Mouse (Mus musculus) limb, embryonic 13.5 days (tissue): ENCODE data around the gene Ptcd3. TPM values are rescaled to one million over a fixed set of nuclear protein-coding genes. Genes with fewer than 3 reads are reported as not detected.

Experiments
- ATAC-seq: fragments of 200-750 bp; cut with Nextera tagmentation; 2 replicates; pipeline ENCODE4 v1.8.0; 2017; ENCODE audit warnings: low read depth, moderate number of reproducible peaks, moderate TSS enrichment; ENCODE audit not compliant: low FRiP score
- H3K27ac ChIP-seq: fragments of 300-500 bp; sonication (generic); 2 replicates; pipeline ENCODE4 v1.5.1; 2015; ENCODE audit warnings: inconsistent platforms, mild to moderate bottlenecking, moderate library complexity
- H3K27me3 ChIP-seq: fragments of 300-500 bp; sonication (generic); 2 replicates; pipeline ENCODE4 v1.6.1; 2015; ENCODE audit warnings: mild to moderate bottlenecking, inconsistent platforms
- H3K36me3 ChIP-seq: fragments of 300-500 bp; sonication (generic); 2 replicates; pipeline ENCODE4 v1.6.1; 2015; ENCODE audit warnings: inconsistent platforms, mild to moderate bottlenecking, moderate library complexity
- H3K4me1 ChIP-seq: fragments of 300-500 bp; sonication (generic); 2 replicates; pipeline ENCODE4 v1.6.1; 2015; ENCODE audit warnings: inconsistent platforms
- H3K4me2 ChIP-seq: fragments of 300-500 bp; sonication (generic); replicated peaks from 2 replicates; pipeline ENCODE4 v1.6.1; 2015; ENCODE audit warnings: inconsistent platforms, mild to moderate bottlenecking, moderate library complexity
- H3K4me3 ChIP-seq: fragments of 300-500 bp; sonication (generic); 2 replicates; pipeline ENCODE4 v1.5.1; 2015; ENCODE audit warnings: moderate library complexity, mild to moderate bottlenecking, inconsistent platforms
- H3K9ac ChIP-seq: fragments of 300-500 bp; sonication (generic); 2 replicates; pipeline ENCODE4 v1.6.1; 2015; ENCODE audit warnings: mild to moderate bottlenecking, inconsistent platforms
- H3K9me3 ChIP-seq: fragments of 300-500 bp; sonication (generic); 2 replicates; pipeline ENCODE4 v1.6.1; 2016; ENCODE audit warnings: inconsistent platforms
- WGBS: fragments of 180-500 bp; shearing (Covaris S2); methylation state at CpG from one replicate; pipeline ENCODE4 v1.1.7; 2015; 5-methylcytosine and 5-hydroxymethylcytosine counted together
- polyA plus RNA-seq: library from polyadenylated mRNA; unstranded; fragments of >200 nt; fragmentation: Nextera tagmentation; extraction: Ambion mirVana; gene quantifications from 2 replicates; pipeline ENCODE4 v1.2.1, GENCODE M21; 2015

The Ptcd3 gene
- polyA plus RNA-seq = 108 and 110 TPM in 2 replicates

DNA sequence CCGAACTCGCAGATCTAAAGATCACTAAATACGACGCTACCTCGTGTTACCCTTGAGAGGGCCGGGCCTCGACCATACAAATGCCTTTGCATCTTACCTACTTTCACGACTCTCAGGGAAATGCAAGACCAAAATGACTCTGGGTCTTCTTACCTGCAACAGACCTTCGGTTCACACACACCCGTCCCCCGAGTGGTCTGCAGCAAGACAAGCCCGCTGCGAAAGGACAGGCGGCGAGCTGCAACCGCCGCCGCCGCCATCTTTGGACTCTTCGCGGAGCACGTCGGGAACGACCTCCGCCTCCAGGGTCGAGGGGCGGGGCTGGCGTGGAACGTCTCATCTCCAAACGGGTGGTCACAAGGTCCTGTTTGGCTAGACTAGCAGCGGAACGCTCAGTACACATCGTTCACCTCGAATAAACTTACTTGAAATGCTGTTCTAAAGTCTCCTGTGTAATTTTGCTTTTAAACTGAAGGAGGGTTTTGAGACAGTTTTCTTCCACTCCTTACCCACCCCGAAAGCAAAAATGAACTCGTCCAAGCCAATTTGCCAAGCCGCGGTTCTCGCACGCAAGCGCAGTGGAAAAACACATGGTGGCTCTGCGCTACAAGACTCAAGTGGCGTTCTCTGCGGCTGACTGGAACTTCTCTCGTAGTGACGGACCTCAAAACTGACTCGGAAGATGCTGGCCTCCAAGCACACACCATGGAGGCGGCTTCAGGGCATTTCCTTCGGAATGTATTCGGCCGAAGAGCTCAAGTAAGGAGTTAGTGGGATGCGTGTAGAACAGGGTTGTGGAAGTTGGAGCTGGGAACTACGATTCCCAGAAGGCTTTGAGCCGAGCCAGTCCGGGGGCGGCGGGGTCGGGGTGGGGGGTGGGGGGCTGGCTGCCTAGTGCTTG lies at the start of gene Ptcd3, which contains the start of gene Polr1a:
Ptcd3 (minus strand) TSS at position 270 of the 901 bp plus-strand sequence.
Polr1a (plus strand) TSS at position 573 of the 901 bp plus-strand sequence.
- ATAC-seq = peak; percentile 93
- H3K4me1 ChIP-seq = peaks cover 29% of the 10 kb centered on the region
- peak within 1 kb of the TSS; percentile 88 for H3K4me2 ChIP-seq
- peak within 1 kb of the TSS; percentile 76 for H3K9ac ChIP-seq
- no peaks in the 10 kb centered on the region for H3K27me3 ChIP-seq
- H3K27ac ChIP-seq = peak within 1 kb of the TSS; percentile 69; the same call in 1 of the 2 replicates
- H3K36me3 ChIP-seq = peaks cover 28% of the 10 kb centered on the region
- H3K4me3 ChIP-seq = peak within 1 kb of the TSS; percentile 80
- WGBS = under 1% methylated on average over 58 of the region's 58 CpGs
- H3K9me3 ChIP-seq = no peaks in the 10 kb centered on the region

DNA sequence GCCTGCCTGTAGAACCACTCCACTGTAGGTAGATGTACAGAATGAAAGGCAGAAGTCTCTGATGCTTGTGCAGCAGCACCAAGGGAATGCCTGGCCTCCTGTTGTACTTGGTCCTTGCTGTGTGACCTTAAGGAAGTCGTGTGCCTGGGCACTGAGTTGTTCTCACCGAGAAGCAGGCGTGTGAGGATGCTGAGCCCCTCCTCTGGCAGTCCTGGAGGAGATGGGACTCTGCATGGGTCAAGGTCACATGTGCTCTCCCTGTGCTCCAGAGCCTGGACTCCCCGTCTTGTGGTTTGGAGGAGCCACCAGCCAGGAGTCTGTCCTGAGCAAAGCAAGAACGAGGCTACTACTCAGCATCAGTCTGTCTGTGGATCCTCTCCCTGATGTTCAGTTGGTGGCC lies 42.6 kb upstream of the Ptcd3 start:
- H3K4me2 ChIP-seq = no peak overlapping the region
- no peak overlapping the region for H3K27ac ChIP-seq
- H3K27me3 ChIP-seq = no peaks in the 10 kb centered on the region
- no peak overlapping the region for H3K4me3 ChIP-seq
- H3K9me3 ChIP-seq = no peaks in the 10 kb centered on the region
- ATAC-seq = no peak
- H3K4me1 ChIP-seq = no peaks in the 10 kb centered on the region
- H3K36me3 ChIP-seq = peaks cover 84% of the 10 kb centered on the region
- no peak overlapping the region for H3K9ac ChIP-seq
- WGBS = 93% methylated on average over 5 of the region's 5 CpGs

DNA sequence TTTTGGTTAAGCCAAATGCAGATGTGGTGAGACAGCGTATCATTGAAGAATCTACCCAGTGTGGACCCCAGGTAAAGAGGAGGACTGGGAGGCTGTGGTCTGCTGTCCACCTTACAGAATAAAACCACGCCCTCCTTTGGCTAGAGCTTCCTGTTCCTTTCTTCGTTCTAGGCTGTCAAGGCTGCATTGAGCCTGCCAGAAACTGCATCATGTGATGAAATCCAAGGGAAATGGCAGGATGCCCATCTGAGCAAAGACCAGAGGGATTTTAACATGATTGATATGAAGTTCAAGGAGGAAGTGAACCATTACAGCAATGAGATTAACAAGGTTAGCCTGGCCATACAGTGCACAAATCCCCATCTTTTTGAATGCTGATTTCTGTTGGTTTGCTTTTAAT lies 42.0 kb upstream of the Ptcd3 start:
- Histone ChIP-seq H3K36me3 (peaks cover 89% of the 10 kb centered on the region), H3K4me2 (no peak overlapping the region), H3K27ac (no peak overlapping the region), H3K4me1 (no peaks in the 10 kb centered on the region), H3K9ac (no peak overlapping the region), H3K4me3 (no peak overlapping the region), H3K9me3 (no peaks in the 10 kb centered on the region), H3K27me3 (no peaks in the 10 kb centered on the region)
- 89% methylated on average over 3 of the region's 3 CpGs for WGBS
- no peak for ATAC-seq

DNA sequence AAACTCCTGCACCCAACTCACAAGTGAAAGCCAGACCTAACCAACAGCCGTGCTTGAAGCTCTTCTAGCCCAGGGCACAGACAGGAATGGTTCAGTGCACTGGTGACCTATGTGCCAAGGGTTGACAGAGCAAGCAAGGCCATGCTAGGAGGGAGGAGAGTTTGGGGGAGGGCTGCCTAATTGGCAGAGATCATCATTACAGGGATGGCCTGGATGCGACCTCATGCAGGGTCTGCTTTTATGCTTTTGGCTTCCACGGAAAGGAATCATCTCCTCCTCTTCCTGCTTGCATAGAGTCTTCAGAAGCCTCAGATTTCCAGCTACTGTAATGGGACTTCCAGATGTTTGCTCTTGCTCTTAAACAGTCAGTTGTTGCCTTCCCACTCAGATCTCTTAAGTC lies 41.2 kb upstream of the Ptcd3 start:
- ATAC-seq = no peak
- no peaks in the 10 kb centered on the region for H3K27me3 ChIP-seq
- H3K4me1 ChIP-seq = no peaks in the 10 kb centered on the region
- H3K4me2 ChIP-seq = no peak overlapping the region
- H3K9ac ChIP-seq = no peak overlapping the region
- no peak overlapping the region for H3K27ac ChIP-seq
- no peaks in the 10 kb centered on the region for H3K9me3 ChIP-seq
- H3K36me3 ChIP-seq = peaks cover 88% of the 10 kb centered on the region
- WGBS = 78% methylated on average over 3 of the region's 3 CpGs
- H3K4me3 ChIP-seq = no peak overlapping the region

DNA sequence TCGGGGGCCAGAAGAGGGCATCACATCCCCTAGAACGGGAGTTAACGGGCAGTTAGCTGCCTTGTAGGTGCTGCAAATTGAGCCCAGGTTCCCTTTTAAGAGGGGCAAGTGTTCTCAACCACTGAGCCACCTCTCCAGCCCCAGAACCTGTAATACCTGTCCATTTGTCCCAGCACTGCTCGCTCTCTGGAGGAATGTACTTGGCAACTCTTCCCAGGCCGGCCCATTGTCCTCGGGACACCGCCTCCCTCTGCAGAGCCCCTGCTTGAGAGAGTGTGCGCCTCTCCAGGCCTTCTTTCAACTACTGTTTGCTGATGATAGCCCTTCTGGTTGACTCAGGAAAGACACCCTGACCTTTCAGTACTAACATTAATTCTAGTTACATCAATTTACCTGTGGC lies 37.6 kb upstream of the Ptcd3 start:
- peaks cover 71% of the 10 kb centered on the region for H3K36me3 ChIP-seq
- H3K9me3 ChIP-seq = no peaks in the 10 kb centered on the region
- no peak for ATAC-seq
- no peak overlapping the region for H3K4me2 ChIP-seq
- no peak overlapping the region for H3K27ac ChIP-seq
- peaks cover 2% of the 10 kb centered on the region; the same call in 1 of the 2 replicates for H3K4me1 ChIP-seq
- no peak overlapping the region for H3K9ac ChIP-seq
- 91% methylated on average over 8 of the region's 8 CpGs for WGBS
- H3K4me3 ChIP-seq = no peak overlapping the region
- H3K27me3 ChIP-seq = no peaks in the 10 kb centered on the region

DNA sequence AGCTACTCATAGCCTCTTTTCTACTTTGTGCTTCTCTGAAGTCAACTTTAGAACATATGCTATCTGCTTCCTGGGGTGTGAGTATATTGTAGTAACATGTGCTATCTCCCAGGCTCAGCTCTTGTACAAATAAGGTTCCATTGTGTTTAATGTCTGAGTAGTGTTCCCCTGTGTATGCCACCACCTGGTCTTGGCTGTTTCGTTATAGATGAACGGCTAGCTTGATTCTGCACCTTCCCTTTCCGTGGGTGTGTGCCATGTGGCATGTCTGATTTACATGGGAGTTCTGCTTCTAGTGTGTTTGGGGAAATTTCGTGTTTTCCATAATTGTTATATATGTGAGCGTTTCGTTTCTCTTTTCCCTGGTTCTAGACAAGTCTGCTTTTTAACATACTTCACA lies 36.6 kb upstream of the Ptcd3 start:
- Histone ChIP-seq H3K4me3 (no peak overlapping the region), H3K27ac (no peak overlapping the region), H3K27me3 (no peaks in the 10 kb centered on the region), H3K9me3 (no peaks in the 10 kb centered on the region), H3K9ac (no peak overlapping the region), H3K36me3 (peaks cover 64% of the 10 kb centered on the region), H3K4me1 (peaks cover 9% of the 10 kb centered on the region; the same call in 1 of the 2 replicates), H3K4me2 (no peak overlapping the region)
- ATAC-seq = no peak
- 91% methylated on average over 6 of the region's 6 CpGs for WGBS

DNA sequence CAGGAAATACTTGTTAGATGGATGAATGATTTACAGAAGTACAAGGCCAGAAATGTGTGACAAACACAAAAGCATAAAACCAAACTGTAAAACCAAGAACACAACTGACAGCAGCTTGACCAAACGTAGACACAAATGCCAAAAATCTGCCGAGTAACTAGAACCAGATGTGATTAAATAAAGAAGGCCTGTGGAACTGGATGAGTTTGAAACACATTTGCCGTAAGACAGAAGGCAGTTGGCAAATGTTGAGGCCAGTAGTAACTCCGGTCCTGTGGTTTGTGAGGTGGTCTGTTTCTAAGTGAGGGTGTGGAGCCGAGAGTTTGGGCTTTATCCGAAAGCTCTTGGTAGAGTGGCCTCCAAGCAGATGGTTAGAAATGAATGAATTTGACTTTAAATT lies 32.4 kb upstream of the Ptcd3 start:
- H3K9me3 ChIP-seq = no peaks in the 10 kb centered on the region
- ATAC-seq = no peak; the same call in 1 of the 2 replicates
- H3K4me3 ChIP-seq = no peak overlapping the region
- peaks cover 57% of the 10 kb centered on the region for H3K36me3 ChIP-seq
- no peaks in the 10 kb centered on the region for H3K27me3 ChIP-seq
- 30% methylated on average over 6 of the region's 6 CpGs for WGBS
- no peak overlapping the region for H3K9ac ChIP-seq
- no peak overlapping the region for H3K27ac ChIP-seq
- no peak overlapping the region for H3K4me2 ChIP-seq
- H3K4me1 ChIP-seq = peaks cover 9% of the 10 kb centered on the region; the same call in 1 of the 2 replicates

DNA sequence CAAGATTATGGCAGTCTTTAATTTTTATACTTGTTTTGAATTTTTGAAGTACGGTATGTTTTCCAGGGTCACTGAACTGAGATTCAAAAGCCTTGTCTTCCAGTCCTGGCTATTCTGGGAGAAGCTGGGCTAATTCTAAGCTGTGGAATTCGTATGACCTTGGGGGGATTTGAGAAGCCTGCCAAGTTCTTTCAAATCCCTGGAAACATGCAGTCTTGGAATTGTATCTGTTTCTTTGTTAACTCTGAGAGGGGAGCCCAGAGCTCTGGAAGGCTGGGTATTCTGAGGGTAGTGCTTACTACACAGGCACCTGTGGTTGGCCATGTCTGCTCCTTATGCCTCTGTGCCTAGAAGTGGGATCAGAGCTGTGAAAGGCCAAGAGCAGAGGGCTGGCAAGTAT lies 27.2 kb upstream of the Ptcd3 start:
- Histone ChIP-seq H3K9ac (no peak overlapping the region), H3K27ac (no peak overlapping the region), H3K36me3 (peaks cover 69% of the 10 kb centered on the region), H3K27me3 (no peaks in the 10 kb centered on the region), H3K9me3 (no peaks in the 10 kb centered on the region), H3K4me1 (peaks cover 3% of the 10 kb centered on the region; the same call in 1 of the 2 replicates), H3K4me2 (no peak overlapping the region), H3K4me3 (no peak overlapping the region)
- WGBS = 78% methylated on average over 2 of the region's 2 CpGs
- no peak for ATAC-seq

DNA sequence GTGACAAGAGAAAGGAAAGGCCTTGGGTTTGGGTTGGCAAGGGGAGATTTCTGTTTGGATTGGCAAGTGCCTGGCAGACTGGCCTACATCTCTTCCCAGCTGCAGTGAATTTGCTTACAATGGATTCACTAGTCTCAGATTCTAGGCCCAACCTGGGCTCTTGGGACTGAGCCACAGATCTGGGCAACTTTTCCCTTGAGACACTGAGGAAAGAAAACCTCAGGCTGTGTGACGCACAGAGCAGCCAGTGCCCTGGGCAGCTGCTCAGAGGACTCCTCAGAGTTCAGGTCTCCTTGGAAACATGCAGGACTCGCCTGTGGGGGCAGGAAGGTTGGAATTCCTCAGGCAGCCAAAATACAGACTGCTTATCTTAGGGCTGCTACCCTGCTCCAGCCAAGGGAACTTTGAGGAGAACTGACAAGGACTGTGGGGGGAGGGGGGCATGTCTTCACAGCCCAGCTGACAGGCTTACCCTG lies 25.6 kb upstream of the Ptcd3 start:
- Histone ChIP-seq H3K27ac (0 out of 2 replicates have a peak overlapping the region, but pooled peaks have one; percentile 15), H3K36me3 (peaks cover 85% of the 10 kb centered on the region), H3K4me2 (no peak overlapping the region), H3K4me3 (no peak overlapping the region), H3K27me3 (no peaks in the 10 kb centered on the region), H3K9ac (no peak overlapping the region), H3K9me3 (no peaks in the 10 kb centered on the region), H3K4me1 (no peaks in the 10 kb centered on the region)
- WGBS = 46% methylated on average over 2 of the region's 2 CpGs
- ATAC-seq = peak; percentile 48; the same call in 1 of the 2 replicates

DNA sequence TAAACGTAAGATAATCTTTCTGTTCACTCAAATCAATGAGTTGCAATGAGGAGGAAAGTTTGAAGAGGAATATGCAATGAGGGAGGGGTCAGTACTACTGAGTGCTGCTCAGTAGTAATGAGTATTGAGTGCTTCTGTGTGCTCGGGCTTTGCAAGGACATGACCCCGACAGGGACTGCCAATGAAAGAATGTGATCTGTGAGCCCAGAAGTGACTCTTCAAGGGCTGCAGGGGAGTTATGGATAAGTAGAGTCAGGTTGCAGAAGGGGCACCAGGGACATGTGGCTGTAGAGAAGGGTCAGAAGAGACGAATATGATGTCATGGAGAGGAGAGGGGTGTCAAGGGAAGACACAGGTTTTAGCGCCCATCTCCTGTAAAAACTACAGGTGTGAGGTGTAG lies 23.8 kb upstream of the Ptcd3 start:
- peaks cover 83% of the 10 kb centered on the region for H3K36me3 ChIP-seq

DNA sequence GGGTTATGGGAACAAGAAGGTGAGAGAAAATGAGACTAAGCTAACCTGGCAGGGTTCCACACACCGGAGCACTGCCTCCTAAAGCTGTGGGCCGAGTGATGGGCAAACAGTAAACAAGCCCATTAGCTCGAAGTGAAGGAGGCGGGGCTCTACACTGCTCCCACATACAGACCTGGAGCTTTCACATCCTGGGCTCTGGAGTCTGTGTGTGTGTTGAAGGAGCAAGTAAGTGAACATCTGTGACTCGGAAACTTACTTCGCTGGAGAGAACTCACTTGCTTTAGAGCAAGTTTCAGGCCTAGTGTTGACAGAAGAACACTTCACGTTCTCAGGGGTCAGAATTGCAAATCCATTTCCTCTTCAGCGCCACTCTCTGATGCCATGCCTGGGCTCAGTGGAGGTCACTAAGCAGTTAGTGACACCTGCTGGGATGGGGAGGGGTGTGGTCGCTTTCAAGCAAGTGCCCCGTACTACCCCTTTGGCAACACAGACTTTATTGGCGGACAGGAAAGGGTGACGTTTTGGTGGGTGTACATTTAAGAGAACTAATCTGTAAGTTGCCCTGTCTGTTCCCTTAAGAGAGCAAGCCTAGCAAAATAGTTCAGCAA lies 22.4 kb upstream of the Ptcd3 start:
- H3K4me3 ChIP-seq = no peak overlapping the region
- no peaks in the 10 kb centered on the region for H3K27me3 ChIP-seq
- no peak overlapping the region for H3K27ac ChIP-seq
- peaks cover 81% of the 10 kb centered on the region for H3K36me3 ChIP-seq
- 71% methylated on average over 12 of the region's 12 CpGs for WGBS
- ATAC-seq = no peak
- no peaks in the 10 kb centered on the region for H3K9me3 ChIP-seq
- H3K4me2 ChIP-seq = no peak overlapping the region
- no peaks in the 10 kb centered on the region for H3K4me1 ChIP-seq
- no peak overlapping the region for H3K9ac ChIP-seq

More for the DNA sequence above, 23.8 kb upstream of the Ptcd3 start:
- 78% methylated on average over 5 of the region's 5 CpGs for WGBS
- Histone ChIP-seq H3K4me1 (no peaks in the 10 kb centered on the region), H3K4me2 (no peak overlapping the region), H3K9ac (no peak overlapping the region), H3K27me3 (no peaks in the 10 kb centered on the region), H3K4me3 (no peak overlapping the region), H3K27ac (no peak overlapping the region), H3K9me3 (no peaks in the 10 kb centered on the region)
- ATAC-seq = no peak

DNA sequence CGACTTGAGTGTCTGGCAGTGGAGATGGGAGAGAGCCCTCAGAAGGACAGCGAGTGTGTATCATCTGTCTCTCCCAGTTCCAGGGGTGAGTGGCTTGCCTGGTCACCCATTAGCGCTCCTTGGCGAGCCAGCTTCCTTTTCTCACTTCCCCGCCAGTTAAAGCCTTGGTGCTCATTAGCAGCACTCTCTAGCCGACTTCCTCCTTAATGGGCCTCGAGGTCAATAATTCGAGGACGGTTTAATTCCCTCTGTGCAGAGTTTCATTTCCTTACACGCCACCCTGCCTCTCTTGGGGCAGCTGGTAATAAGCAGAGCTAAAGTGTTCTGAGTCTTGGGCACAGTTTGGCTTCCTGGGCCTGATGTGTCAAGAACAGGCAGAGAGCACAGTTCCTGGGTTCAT lies 21.5 kb upstream of the Ptcd3 start:
- Histone ChIP-seq H3K9me3 (no peaks in the 10 kb centered on the region), H3K4me3 (no peak overlapping the region), H3K9ac (no peak overlapping the region), H3K4me2 (no peak overlapping the region), H3K27me3 (no peaks in the 10 kb centered on the region), H3K4me1 (no peaks in the 10 kb centered on the region), H3K27ac (no peak overlapping the region), H3K36me3 (peaks cover 85% of the 10 kb centered on the region)
- ATAC-seq = no peak
- WGBS = 45% methylated on average over 10 of the region's 10 CpGs
